Mouse (Mus musculus): ENCODE data around the gene Rln3. TPM values are rescaled to one million over a fixed set of nuclear protein-coding genes. Genes with fewer than 3 reads are reported as not detected.
A peak's percentile ranks its signal among the peaks of the same experiment; 100 is the strongest.

Rln3 gene
- polyA plus RNA-seq, 1 experiment from 2014 or later = not detected

- Histone ChIP-seq H3K27me3 (replicated peaks; ENCODE audit: control insufficient read depth, insufficient read depth, low read length) (no peaks in the 10 kb centered on the region), H3K4me2 (replicated peaks; ENCODE audit: low read depth) (peak overlapping the region; percentile 79), H3K9ac (ENCODE audit: low read depth, low read length) (no peak overlapping the region), H3K36me3 (ENCODE audit: control insufficient read depth, insufficient read depth) (0 out of 2 replicates have a peak, but pooled peaks cover 3% of the 10 kb centered on the region), H3K4me1 (replicated peaks; ENCODE audit: control insufficient read depth, insufficient read depth, low read length) (no peaks in the 10 kb centered on the region; the same call in none of the 2 replicates), H3K4me3 (ENCODE audit: low read depth, low read length) (no peak overlapping the region), H3K27ac (ENCODE audit: low read depth, low read length) (no peak overlapping the region), H3K9me3 (ENCODE audit: control insufficient read depth) (no peaks in the 10 kb centered on the region)
- WGBS = 67% methylated on average over 7 of the region's 7 CpGs
- no peak for TF ChIP-seq CTCF (IDR thresholded peaks at IDR 0.05; ENCODE audit: low read depth)
- no peak for ATAC-seq
These were observed 23.1 kb upstream of the Rln3 start for GRCm38 (mm10) chr8:84067911-84068310.

GRCm38 (mm10) chr8:84067047-84067573 is 22.3 kb upstream of the Rln3 start:
- Histone ChIP-seq H3K27me3 (replicated peaks; ENCODE audit: control insufficient read depth, insufficient read depth, low read length) (no peaks in the 10 kb centered on the region), H3K27ac (ENCODE audit: low read depth, low read length) (peak overlapping the region; percentile 97)
- TF ChIP-seq CTCF (IDR thresholded peaks at IDR 0.05; ENCODE audit: low read depth) = no peak

GRCm38 (mm10) chr8:84066291-84066930 is 21.6 kb upstream of the Rln3 start, which contains the start of gene Rfx1:
Gene Rfx1 (plus strand): TSS chr8:84066834.
- no peaks in the 10 kb centered on the region for H3K9me3 ChIP-seq (ENCODE audit: control insufficient read depth)
- peak within 1 kb of the TSS; percentile 87 for H3K4me3 ChIP-seq (ENCODE audit: low read depth, low read length)
- H3K4me2 ChIP-seq (replicated peaks; ENCODE audit: low read depth) = peak within 1 kb of the TSS; percentile 79
- peak within 1 kb of the TSS; percentile 82 for H3K9ac ChIP-seq (ENCODE audit: low read depth, low read length)
- peak; percentile 97 for ATAC-seq
- H3K4me1 ChIP-seq (replicated peaks; ENCODE audit: control insufficient read depth, insufficient read depth, low read length) = no peaks in the 10 kb centered on the region; the same call in none of the 2 replicates
- TF ChIP-seq CTCF (IDR thresholded peaks at IDR 0.05; ENCODE audit: low read depth) = peak; percentile 18; the same call in 1 of the 2 replicates
- H3K27me3 ChIP-seq (replicated peaks; ENCODE audit: control insufficient read depth, insufficient read depth, low read length) = no peaks in the 10 kb centered on the region
- under 1% methylated on average over 51 of the region's 51 CpGs for WGBS
- no peaks in the 10 kb centered on the region for H3K36me3 ChIP-seq (ENCODE audit: control insufficient read depth, insufficient read depth)
- peak within 1 kb of the TSS; percentile 97 for H3K27ac ChIP-seq (ENCODE audit: low read depth, low read length)

More at GRCm38 (mm10) chr8:84067047-84067573, 22.3 kb upstream of the Rln3 start:
- Histone ChIP-seq H3K4me1 (replicated peaks; ENCODE audit: control insufficient read depth, insufficient read depth, low read length) (no peaks in the 10 kb centered on the region; the same call in none of the 2 replicates), H3K4me3 (ENCODE audit: low read depth, low read length) (peak overlapping the region; percentile 87), H3K9me3 (ENCODE audit: control insufficient read depth) (no peaks in the 10 kb centered on the region), H3K36me3 (ENCODE audit: control insufficient read depth, insufficient read depth) (0 out of 2 replicates have a peak, but pooled peaks cover 2% of the 10 kb centered on the region), H3K4me2 (replicated peaks; ENCODE audit: low read depth) (peak overlapping the region; percentile 79), H3K9ac (ENCODE audit: low read depth, low read length) (peak overlapping the region; percentile 82)
- ATAC-seq = peak; percentile 82
- under 1% methylated on average over 52 of the region's 58 CpGs for WGBS

- peak overlapping the region; percentile 64 for H3K9ac ChIP-seq (ENCODE audit: low read depth, low read length)
- no peaks in the 10 kb centered on the region for H3K9me3 ChIP-seq (ENCODE audit: control insufficient read depth)
These were observed 20.8 kb upstream of the Rln3 start for GRCm38 (mm10) chr8:84065457-84066072.

GRCm38 (mm10) chr8:84065037-84065436 is 20.2 kb upstream of the Rln3 start, which contains the start of gene Gm10643:
Gene Gm10643 (minus strand): TSS chr8:84065137.
- Histone ChIP-seq H3K9me3 (ENCODE audit: control insufficient read depth) (no peaks in the 10 kb centered on the region), H3K4me2 (replicated peaks; ENCODE audit: low read depth) (peak within 1 kb of the TSS; percentile 79), H3K27ac (ENCODE audit: low read depth, low read length) (peak within 1 kb of the TSS; percentile 86), H3K4me1 (replicated peaks; ENCODE audit: control insufficient read depth, insufficient read depth, low read length) (no peaks in the 10 kb centered on the region; the same call in none of the 2 replicates), H3K27me3 (replicated peaks; ENCODE audit: control insufficient read depth, insufficient read depth, low read length) (no peaks in the 10 kb centered on the region), H3K4me3 (ENCODE audit: low read depth, low read length) (peak within 1 kb of the TSS; percentile 87), H3K36me3 (ENCODE audit: control insufficient read depth, insufficient read depth) (no peaks in the 10 kb centered on the region), H3K9ac (ENCODE audit: low read depth, low read length) (peak within 1 kb of the TSS; percentile 64)
- WGBS = 89% methylated on average over 1 of the region's 1 CpGs
- ATAC-seq = no peak
- no peak for TF ChIP-seq CTCF (IDR thresholded peaks at IDR 0.05; ENCODE audit: low read depth)

More at GRCm38 (mm10) chr8:84065457-84066072, 20.8 kb upstream of the Rln3 start:
- Histone ChIP-seq H3K4me3 (ENCODE audit: low read depth, low read length) (peak overlapping the region; percentile 87), H3K27me3 (replicated peaks; ENCODE audit: control insufficient read depth, insufficient read depth, low read length) (no peaks in the 10 kb centered on the region), H3K4me2 (replicated peaks; ENCODE audit: low read depth) (peak overlapping the region; percentile 79), H3K4me1 (replicated peaks; ENCODE audit: control insufficient read depth, insufficient read depth, low read length) (no peaks in the 10 kb centered on the region; the same call in none of the 2 replicates), H3K27ac (ENCODE audit: low read depth, low read length) (peak overlapping the region; percentile 86), H3K36me3 (ENCODE audit: control insufficient read depth, insufficient read depth) (no peaks in the 10 kb centered on the region)
- no peak for ATAC-seq
- 24% methylated on average over 5 of the region's 5 CpGs for WGBS
- TF ChIP-seq CTCF (IDR thresholded peaks at IDR 0.05; ENCODE audit: low read depth) = no peak

Measured in intestine, postnatal 0 days (tissue).